Mouse (Mus musculus): ENCODE results near the gene Myh3. TPM values are rescaled to one million over a fixed set of nuclear protein-coding genes. Genes with fewer than 3 reads are reported as not detected.

Myh3 gene
- polyA plus RNA-seq, 1 experiment: 0.02 TPM

DNA sequence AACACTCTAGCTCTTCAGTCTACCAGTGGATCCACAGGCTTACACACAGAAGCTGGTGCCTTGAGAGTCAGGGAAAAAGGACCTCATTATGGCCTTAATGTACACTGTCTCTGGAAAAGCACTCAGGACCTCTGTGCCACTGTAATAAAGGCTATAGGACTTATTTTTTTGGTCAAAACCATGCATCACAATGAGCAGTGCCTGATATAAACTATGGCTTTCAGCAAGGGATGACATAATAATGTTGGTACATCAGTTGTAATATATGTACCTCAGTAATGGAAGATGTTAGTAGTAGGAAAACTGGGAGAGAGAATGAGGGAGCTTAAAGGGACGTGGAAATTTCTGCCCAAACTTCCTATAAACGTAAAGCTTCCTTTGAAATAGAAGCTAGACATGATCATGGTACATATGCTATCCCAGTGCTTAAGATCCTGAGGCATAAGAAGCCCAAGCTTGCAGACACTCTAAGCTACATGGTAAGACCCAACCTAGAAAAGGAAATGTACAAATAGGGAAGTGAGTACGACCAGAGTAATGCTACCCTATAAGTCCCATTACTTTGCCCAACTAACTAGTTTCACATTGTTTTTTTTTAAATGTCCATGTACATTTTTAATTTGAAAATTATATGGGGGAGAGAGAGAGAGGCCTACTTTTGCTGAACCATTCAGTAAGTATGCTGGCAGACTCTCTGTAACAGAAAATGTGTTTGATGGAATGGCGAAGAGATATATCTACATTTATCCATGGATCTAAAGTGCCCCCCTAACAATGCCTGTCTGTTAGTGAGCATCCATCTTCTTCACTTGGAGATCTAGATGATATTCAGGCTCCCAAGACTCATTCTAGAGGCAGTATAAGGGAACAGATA is 68.5 kb downstream of the Myh3 start:
- no peaks in the 10 kb centered on the region for H3K4me1 ChIP-seq (ENCODE audit: control insufficient read depth, insufficient read depth, low read length)
- H3K36me3 ChIP-seq (ENCODE audit: control insufficient read depth, insufficient read depth, low read length): no peaks in the 10 kb centered on the region
- H3K4me3 ChIP-seq (ENCODE audit: insufficient read depth, low read depth, low read length): no peak overlapping the region
- WGBS: 90% methylated on average over 4 of the region's 4 CpGs
- TF ChIP-seq CTCF (conservative IDR thresholded peaks at IDR 0.05; ENCODE audit: insufficient read depth, insufficient read length, low read depth, low read length): no peak
- TF ChIP-seq POLR2A (IDR thresholded peaks at IDR 0.05; ENCODE audit: low read depth, low read length): no peak
- H3K27ac ChIP-seq (ENCODE audit: insufficient read depth, low read depth, low read length): no peak overlapping the region
- no peak for DNase-seq
- no peaks in the 10 kb centered on the region for H3K27me3 ChIP-seq (replicated peaks; ENCODE audit: control insufficient read depth, insufficient read depth, low read length)

- WGBS: 90% methylated on average over 12 of the region's 12 CpGs
- no peaks in the 10 kb centered on the region for H3K27me3 ChIP-seq (replicated peaks; ENCODE audit: control insufficient read depth, insufficient read depth, low read length)
- no peaks in the 10 kb centered on the region for H3K4me1 ChIP-seq (ENCODE audit: control insufficient read depth, insufficient read depth, low read length)
- H3K4me3 ChIP-seq (ENCODE audit: insufficient read depth, low read depth, low read length): no peak overlapping the region
- no peak for DNase-seq
- H3K27ac ChIP-seq (ENCODE audit: insufficient read depth, low read depth, low read length): no peak overlapping the region
- H3K36me3 ChIP-seq (ENCODE audit: control insufficient read depth, insufficient read depth, low read length): no peaks in the 10 kb centered on the region
- TF ChIP-seq POLR2A (IDR thresholded peaks at IDR 0.05; ENCODE audit: low read depth, low read length): no peak
- no peak for TF ChIP-seq CTCF (conservative IDR thresholded peaks at IDR 0.05; ENCODE audit: insufficient read depth, insufficient read length, low read depth, low read length)
These were observed 69.3 kb downstream of the Myh3 start for GRCm38 (mm10) chr11:67147283-67147921.

DNA sequence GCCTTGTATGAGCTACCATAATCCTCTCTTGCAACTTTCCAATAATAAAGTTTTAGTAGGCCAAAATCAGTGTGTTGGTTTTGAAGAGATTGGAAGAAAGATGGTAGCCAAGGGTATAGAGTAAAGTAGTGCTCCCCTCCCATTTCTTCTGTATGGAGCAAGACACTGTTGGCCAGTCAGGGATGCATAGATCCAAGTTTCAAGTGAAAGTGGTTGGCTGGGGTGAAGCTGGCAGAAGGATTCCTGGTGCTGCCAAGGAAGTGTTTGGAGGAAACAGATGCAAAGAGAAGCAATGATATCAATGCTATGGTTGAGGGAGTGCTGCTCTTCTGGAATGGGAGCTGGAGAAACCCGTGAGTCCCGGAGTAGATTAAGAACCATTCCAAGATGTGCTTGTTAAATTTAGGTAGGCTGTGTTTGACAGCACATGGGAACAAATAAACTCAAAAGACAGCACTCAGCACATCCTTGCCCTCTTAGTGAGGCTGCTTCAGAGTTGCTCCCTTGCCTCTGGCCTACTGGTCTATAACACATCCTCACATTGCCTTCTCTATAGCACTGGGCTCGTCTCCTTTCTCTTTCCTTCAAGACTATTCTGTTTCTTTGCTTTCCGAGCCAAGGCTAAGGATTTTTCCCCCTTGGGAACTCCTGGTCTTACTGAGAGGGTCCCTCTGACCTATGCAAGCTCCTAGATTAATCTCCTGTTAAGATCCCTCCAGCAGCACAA is 70.3 kb downstream of the Myh3 start:
- DNase-seq: no peak

DNA sequence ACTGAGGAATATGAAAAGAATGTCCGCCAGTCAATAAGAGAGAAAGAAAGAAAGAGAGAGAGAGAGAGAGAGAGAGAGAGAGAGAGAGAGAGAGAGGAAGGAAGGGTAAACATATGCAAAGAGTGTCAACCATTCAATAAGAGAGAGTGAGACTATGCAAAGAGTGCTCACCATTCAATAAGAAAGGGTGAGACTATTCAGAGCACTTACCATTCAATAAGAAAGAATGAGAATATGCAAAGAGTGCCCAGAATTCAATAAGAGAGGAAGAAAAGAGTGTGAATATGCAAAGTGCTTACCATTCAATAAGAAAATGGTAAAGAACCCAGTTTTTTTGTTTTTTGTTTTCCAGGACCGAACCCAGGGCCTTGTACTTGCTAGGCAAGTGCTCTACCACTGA is 72.1 kb downstream of the Myh3 start:
- H3K4me1 ChIP-seq (ENCODE audit: control insufficient read depth, insufficient read depth, low read length): no peaks in the 10 kb centered on the region
- TF ChIP-seq POLR2A (IDR thresholded peaks at IDR 0.05; ENCODE audit: low read depth, low read length) (no peak), CTCF (conservative IDR thresholded peaks at IDR 0.05; ENCODE audit: insufficient read depth, insufficient read length, low read depth, low read length) (no peak)
- no peak overlapping the region for H3K4me3 ChIP-seq (ENCODE audit: insufficient read depth, low read depth, low read length)
- DNase-seq: no peak
- H3K36me3 ChIP-seq (ENCODE audit: control insufficient read depth, insufficient read depth, low read length): no peaks in the 10 kb centered on the region
- WGBS: 84% methylated on average over 2 of the region's 2 CpGs
- no peaks in the 10 kb centered on the region for H3K27me3 ChIP-seq (replicated peaks; ENCODE audit: control insufficient read depth, insufficient read depth, low read length)
- H3K27ac ChIP-seq (ENCODE audit: insufficient read depth, low read depth, low read length): no peak overlapping the region

More for the DNA sequence above, 70.3 kb downstream of the Myh3 start:
- H3K27ac ChIP-seq (ENCODE audit: insufficient read depth, low read depth, low read length): no peak overlapping the region
- H3K36me3 ChIP-seq (ENCODE audit: control insufficient read depth, insufficient read depth, low read length): no peaks in the 10 kb centered on the region
- WGBS: 85% methylated on average over 4 of the region's 4 CpGs
- no peak overlapping the region for H3K4me3 ChIP-seq (ENCODE audit: insufficient read depth, low read depth, low read length)
- H3K4me1 ChIP-seq (ENCODE audit: control insufficient read depth, insufficient read depth, low read length): no peaks in the 10 kb centered on the region
- TF ChIP-seq POLR2A (IDR thresholded peaks at IDR 0.05; ENCODE audit: low read depth, low read length) (no peak), CTCF (conservative IDR thresholded peaks at IDR 0.05; ENCODE audit: insufficient read depth, insufficient read length, low read depth, low read length) (no peak)
- no peaks in the 10 kb centered on the region for H3K27me3 ChIP-seq (replicated peaks; ENCODE audit: control insufficient read depth, insufficient read depth, low read length)

GRCm38 (mm10) chr11:67151159-67151558 is 73.1 kb downstream of the Myh3 start:
- Histone ChIP-seq H3K27ac (ENCODE audit: insufficient read depth, low read depth, low read length) (no peak overlapping the region), H3K4me3 (ENCODE audit: insufficient read depth, low read depth, low read length) (no peak overlapping the region), H3K27me3 (replicated peaks; ENCODE audit: control insufficient read depth, insufficient read depth, low read length) (no peaks in the 10 kb centered on the region), H3K36me3 (ENCODE audit: control insufficient read depth, insufficient read depth, low read length) (no peaks in the 10 kb centered on the region), H3K4me1 (ENCODE audit: control insufficient read depth, insufficient read depth, low read length) (no peaks in the 10 kb centered on the region)
- TF ChIP-seq POLR2A (IDR thresholded peaks at IDR 0.05; ENCODE audit: low read depth, low read length): no peak
- no peak for TF ChIP-seq CTCF (conservative IDR thresholded peaks at IDR 0.05; ENCODE audit: insufficient read depth, insufficient read length, low read depth, low read length)
- DNase-seq: no peak
- 64% methylated on average over 3 of the region's 3 CpGs for WGBS

Other genes with a start within 250 kb of the Myh3 start
- 0.29 and 0.55 TPM in 2 replicates for gene Pirt, start 166.3 kb upstream of the Myh3 start, polyA plus RNA-seq (2012; rRNA removed)
- 5.3 and 5.8 TPM in 2 replicates for gene Tmem238l, start 121.7 kb upstream of the Myh3 start, polyA plus RNA-seq (2012; rRNA removed)
- gene Tmem220, start 53.1 kb upstream of the Myh3 start, polyA plus RNA-seq (2012; rRNA removed): 6.4 and 7.5 TPM in 2 replicates
- 15.1 and 19.0 TPM in 2 replicates for gene Adprm, start 25.7 kb upstream of the Myh3 start, polyA plus RNA-seq (2012; rRNA removed)
- 4.5 and 5.8 TPM in 2 replicates for gene Sco1, start 25.6 kb upstream of the Myh3 start, polyA plus RNA-seq (2012; rRNA removed)
- gene Myh2, start 92.7 kb downstream of the Myh3 start, polyA plus RNA-seq (2012; rRNA removed): 10.5 TPM in 1 of 2 replicates, not detected in the other
- gene Myh1, start 121.8 kb downstream of the Myh3 start, polyA plus RNA-seq (2012; rRNA removed): 0.15 and 13.5 TPM in 2 replicates
- gene Myh4, start 159.7 kb downstream of the Myh3 start, polyA plus RNA-seq (2012; rRNA removed): 0.03 and 12.5 TPM in 2 replicates
- gene Myh8, start 198.8 kb downstream of the Myh3 start, polyA plus RNA-seq (2012; rRNA removed): 0.02 TPM in 1 of 2 replicates, not detected in the other
- gene Myh13, start 243.4 kb downstream of the Myh3 start, polyA plus RNA-seq (2012; rRNA removed): not detected in 2 replicates